Mouse (Mus musculus) 3134 (cell line): ENCODE data around the gene Mboat1.

Experiments used
- DNase-seq: peaks from one replicate; pipeline ENCODE4 v3.0.0-alpha.2; 2011; ENCODE audit warnings: low spot score; ENCODE audit not compliant: insufficient read length; ENCODE audit errors: extremely low read depth

The Mboat1 gene

GRCm38 (mm10) chr13:30185549-30185948 is 49.3 kb downstream of the Mboat1 start:
- no peak for DNase-seq

GRCm38 (mm10) chr13:30185959-30186358 is 49.7 kb downstream of the Mboat1 start:
- no peak for DNase-seq

GRCm38 (mm10) chr13:30186456-30186855 is 50.2 kb downstream of the Mboat1 start:
- DNase-seq, result no peak

- peak; percentile 26 for DNase-seq
These were observed 55.9 kb downstream of the Mboat1 start for GRCm38 (mm10) chr13:30192031-30192716.

- DNase-seq, result no peak
These were observed 57.1 kb downstream of the Mboat1 start for GRCm38 (mm10) chr13:30193363-30193762.

GRCm38 (mm10) chr13:30194834-30195233 is 58.5 kb downstream of the Mboat1 start:
- no peak for DNase-seq

GRCm38 (mm10) chr13:30196661-30197060 is 60.4 kb downstream of the Mboat1 start:
- DNase-seq, result no peak

- no peak for DNase-seq
These were observed 61.8 kb downstream of the Mboat1 start for GRCm38 (mm10) chr13:30198101-30198570.

- no peak for DNase-seq
These were observed 63.5 kb downstream of the Mboat1 start for GRCm38 (mm10) chr13:30199821-30200220.

GRCm38 (mm10) chr13:30200737-30201136 is 64.4 kb downstream of the Mboat1 start:
- no peak for DNase-seq

GRCm38 (mm10) chr13:30203018-30203417 is 66.7 kb downstream of the Mboat1 start:
- no peak for DNase-seq

GRCm38 (mm10) chr13:30208176-30208575 is 71.9 kb downstream of the Mboat1 start:
- no peak for DNase-seq

GRCm38 (mm10) chr13:30213276-30213675 is 77.0 kb downstream of the Mboat1 start:
- no peak for DNase-seq

- no peak for DNase-seq
These were observed 81.5 kb downstream of the Mboat1 start for GRCm38 (mm10) chr13:30217588-30218371.

GRCm38 (mm10) chr13:30219597-30219996 is 83.3 kb downstream of the Mboat1 start:
- no peak for DNase-seq

- DNase-seq, result no peak
These were observed 85.0 kb downstream of the Mboat1 start for GRCm38 (mm10) chr13:30221316-30221715.

GRCm38 (mm10) chr13:30224114-30224513 is 87.8 kb downstream of the Mboat1 start:
- DNase-seq, result no peak

GRCm38 (mm10) chr13:30224659-30225058 is 88.4 kb downstream of the Mboat1 start:
- no peak for DNase-seq

- DNase-seq, result peak; percentile 12
These were observed 92.5 kb downstream of the Mboat1 start for GRCm38 (mm10) chr13:30228762-30229161.

- no peak for DNase-seq
These were observed 93.4 kb downstream of the Mboat1 start for GRCm38 (mm10) chr13:30229625-30230139.

- DNase-seq, result no peak
These were observed 98.9 kb downstream of the Mboat1 start for GRCm38 (mm10) chr13:30235056-30235750.
